Mouse (Mus musculus) midbrain, embryonic 11.5 days (tissue): Measurements from ENCODE around the gene Atp5k. TPM values are rescaled to one million over a fixed set of nuclear protein-coding genes. Genes with fewer than 3 reads are reported as not detected.

Experiments used
- ATAC-seq: fragments of 200-750 bp; cut with Nextera tagmentation; 2 replicates; pipeline ENCODE4 v1.8.0; 2017; ENCODE audit warnings: moderate TSS enrichment, moderate library complexity; ENCODE audit not compliant: low FRiP score
- DNase-seq: peaks from one replicate; pipeline ENCODE4 v3.0.0; 2015; ENCODE audit warnings: low spot score; ENCODE audit errors: missing footprints
- H3K27ac ChIP-seq: fragments of 300-500 bp; sonication (generic); 2 replicates; pipeline ENCODE4 v1.5.1; 2014; ENCODE audit warnings: low read depth, low read length
- H3K27me3 ChIP-seq: fragments of 300-500 bp; sonication (generic); 2 replicates; pipeline ENCODE4 v1.6.1; 2014; ENCODE audit warnings: mild to moderate bottlenecking, low read length, moderate library complexity, mixed read lengths; ENCODE audit not compliant: control insufficient read depth, insufficient read depth
- H3K36me3 ChIP-seq: fragments of 300-500 bp; sonication (generic); 2 replicates; pipeline ENCODE4 v1.6.1; 2014; ENCODE audit warnings: mild to moderate bottlenecking, low read length, moderate library complexity, mixed read lengths; ENCODE audit not compliant: control insufficient read depth, insufficient read depth
- H3K4me1 ChIP-seq: fragments of 300-500 bp; sonication (generic); 2 replicates; pipeline ENCODE4 v1.6.1; 2014; ENCODE audit warnings: low read length; ENCODE audit not compliant: control insufficient read depth, insufficient read depth
- H3K4me2 ChIP-seq: fragments of 300-500 bp; sonication (generic); 2 replicates; pipeline ENCODE4 v1.6.1; 2014; ENCODE audit warnings: mild to moderate bottlenecking, moderate library complexity
- H3K4me3 ChIP-seq: fragments of 300-500 bp; sonication (generic); 2 replicates; pipeline ENCODE4 v1.5.1; 2014; ENCODE audit warnings: low read depth, low read length
- H3K9ac ChIP-seq: fragments of 300-500 bp; sonication (generic); 2 replicates; pipeline ENCODE4 v1.6.1; 2014; ENCODE audit warnings: low read length
- H3K9me3 ChIP-seq: fragments of 300-500 bp; sonication (generic); 2 replicates; pipeline ENCODE4 v1.6.1; 2016; ENCODE audit warnings: low read length; ENCODE audit not compliant: control insufficient read depth
- WGBS: fragments of 180-500 bp; shearing (Covaris S2); extraction: QIAGEN DNeasy Blood & Tissue Kit; methylation state at CpG from one replicate; pipeline ENCODE4 v1.1.7; 2014; 5-methylcytosine and 5-hydroxymethylcytosine counted together
- polyA plus RNA-seq: library from polyadenylated mRNA; unstranded; fragments of >200 nt; fragmentation: Nextera tagmentation; extraction: Ambion mirVana; gene quantifications from 2 replicates; pipeline ENCODE4 v1.2.1, GENCODE M21; 2014

The Atp5k gene
- 392 and 433 TPM in 2 replicates for polyA plus RNA-seq

- no peaks in the 10 kb centered on the region for H3K27me3 ChIP-seq
- peak within 1 kb of the TSS; percentile 62 for H3K4me3 ChIP-seq
- H3K36me3 ChIP-seq: peaks cover 3% of the 10 kb centered on the region
- DNase-seq (peak; percentile 99), ATAC-seq (peak; percentile 88)
- peak within 1 kb of the TSS; percentile 85 for H3K9ac ChIP-seq
- WGBS: 1% methylated on average over 42 of the region's 42 CpGs
- peaks cover 6% of the 10 kb centered on the region for H3K4me1 ChIP-seq
- peak within 1 kb of the TSS; percentile 89 for H3K4me2 ChIP-seq
- H3K27ac ChIP-seq: no peak within 1 kb of the TSS
- H3K9me3 ChIP-seq: no peaks in the 10 kb centered on the region
Observed at GRCm38 (mm10) chr5:108433804-108434587, at the start of gene Atp5k. Gene Atp5k (minus strand): TSS chr5:108434448.

GRCm38 (mm10) chr5:108483006-108483405 is 48.8 kb upstream of the Atp5k start:
- WGBS: 94% methylated on average over 6 of the region's 6 CpGs
- Histone ChIP-seq H3K9me3 (no peaks in the 10 kb centered on the region), H3K4me3 (no peak overlapping the region), H3K4me1 (no peaks in the 10 kb centered on the region), H3K36me3 (peaks cover 6% of the 10 kb centered on the region; the same call in 1 of the 2 replicates), H3K27ac (no peak overlapping the region), H3K4me2 (no peak overlapping the region), H3K27me3 (no peaks in the 10 kb centered on the region), H3K9ac (no peak overlapping the region)
- peak; percentile 21 for DNase-seq
- no peak for ATAC-seq

- 87% methylated on average over 3 of the region's 3 CpGs for WGBS
- H3K4me1 ChIP-seq: no peaks in the 10 kb centered on the region
- no peak overlapping the region for H3K4me2 ChIP-seq
- no peaks in the 10 kb centered on the region for H3K27me3 ChIP-seq
- DNase-seq (no peak), ATAC-seq (no peak)
- no peaks in the 10 kb centered on the region for H3K9me3 ChIP-seq
- no peak overlapping the region for H3K9ac ChIP-seq
- H3K36me3 ChIP-seq: peaks cover 32% of the 10 kb centered on the region
- no peak overlapping the region for H3K27ac ChIP-seq
- H3K4me3 ChIP-seq: no peak overlapping the region
Observed at GRCm38 (mm10) chr5:108475977-108476376, 41.7 kb upstream of the Atp5k start.

- DNase-seq (peak; percentile 53), ATAC-seq (no peak)
- Histone ChIP-seq H3K9ac (no peak overlapping the region), H3K4me1 (no peaks in the 10 kb centered on the region), H3K4me3 (no peak overlapping the region), H3K27me3 (no peaks in the 10 kb centered on the region), H3K9me3 (no peaks in the 10 kb centered on the region), H3K27ac (no peak overlapping the region), H3K36me3 (peaks cover 32% of the 10 kb centered on the region), H3K4me2 (no peak overlapping the region)
- 86% methylated on average over 4 of the region's 4 CpGs for WGBS
Observed at GRCm38 (mm10) chr5:108473737-108474136, 39.5 kb upstream of the Atp5k start.

GRCm38 (mm10) chr5:108469617-108470016 is 35.4 kb upstream of the Atp5k start:
- no peak for DNase-seq
- Histone ChIP-seq H3K9me3 (no peaks in the 10 kb centered on the region), H3K9ac (no peak overlapping the region)

GRCm38 (mm10) chr5:108466647-108467046 is 32.4 kb upstream of the Atp5k start:
- Histone ChIP-seq H3K9me3 (no peaks in the 10 kb centered on the region), H3K4me1 (peaks cover 20% of the 10 kb centered on the region), H3K27ac (no peak overlapping the region), H3K9ac (no peak overlapping the region), H3K4me2 (no peak overlapping the region), H3K4me3 (no peak overlapping the region), H3K36me3 (no peaks in the 10 kb centered on the region), H3K27me3 (no peaks in the 10 kb centered on the region)
- 97% methylated on average over 1 of the region's 1 CpGs for whole genome bisulfite sequencing
- ATAC-seq (no peak), DNase-seq (peak; percentile 53)

More at GRCm38 (mm10) chr5:108469617-108470016, 35.4 kb upstream of the Atp5k start:
- Histone ChIP-seq H3K4me1 (no peaks in the 10 kb centered on the region), H3K4me2 (no peak overlapping the region), H3K36me3 (peaks cover 8% of the 10 kb centered on the region), H3K27me3 (no peaks in the 10 kb centered on the region), H3K4me3 (no peak overlapping the region), H3K27ac (no peak overlapping the region)
- ATAC-seq: no peak
- WGBS: 83% methylated on average over 7 of the region's 7 CpGs

GRCm38 (mm10) chr5:108465131-108465891 is 31.1 kb upstream of the Atp5k start:
- no peak overlapping the region for H3K4me3 ChIP-seq
- ATAC-seq (no peak), DNase-seq (peak; percentile 80)
- H3K4me2 ChIP-seq: no peak overlapping the region
- H3K27ac ChIP-seq: no peak overlapping the region
- no peaks in the 10 kb centered on the region for H3K27me3 ChIP-seq
- 90% methylated on average over 6 of the region's 6 CpGs for WGBS
- H3K9ac ChIP-seq: no peak overlapping the region
- H3K36me3 ChIP-seq: no peaks in the 10 kb centered on the region
- H3K4me1 ChIP-seq: peaks cover 24% of the 10 kb centered on the region
- no peaks in the 10 kb centered on the region for H3K9me3 ChIP-seq

- Histone ChIP-seq H3K4me3 (peak overlapping the region; percentile 91), H3K9me3 (no peaks in the 10 kb centered on the region), H3K36me3 (no peaks in the 10 kb centered on the region), H3K27ac (no peak overlapping the region), H3K4me1 (peaks cover 24% of the 10 kb centered on the region), H3K4me2 (peak overlapping the region; percentile 99), H3K27me3 (no peaks in the 10 kb centered on the region), H3K9ac (peak overlapping the region; percentile 99)
- no peak for ATAC-seq
- WGBS: 59% methylated on average over 4 of the region's 4 CpGs
- DNase-seq: peak; percentile 81
Observed at GRCm38 (mm10) chr5:108462446-108462845, 28.2 kb upstream of the Atp5k start.
